Mouse (Mus musculus) cortical plate, adult 2 months (tissue): ENCODE data around the gene Nfyc.

Experiments
- CTCF ChIP-seq: fragments of 200-500 bp; IDR thresholded peaks from 2 replicates; pipeline ENCODE4 v1.5.1; 2011; ENCODE audit warnings: mild to moderate bottlenecking, control low read depth, low read length; ENCODE audit not compliant: insufficient read depth; ENCODE audit errors: extremely low read depth
- POLR2A ChIP-seq: fragments of 200-500 bp; IDR thresholded peaks from 2 replicates; pipeline ENCODE4 v1.6.1; 2011; ENCODE audit warnings: mild to moderate bottlenecking, low read length, control low read depth; ENCODE audit not compliant: insufficient read depth; ENCODE audit errors: extremely low read depth

DNA sequence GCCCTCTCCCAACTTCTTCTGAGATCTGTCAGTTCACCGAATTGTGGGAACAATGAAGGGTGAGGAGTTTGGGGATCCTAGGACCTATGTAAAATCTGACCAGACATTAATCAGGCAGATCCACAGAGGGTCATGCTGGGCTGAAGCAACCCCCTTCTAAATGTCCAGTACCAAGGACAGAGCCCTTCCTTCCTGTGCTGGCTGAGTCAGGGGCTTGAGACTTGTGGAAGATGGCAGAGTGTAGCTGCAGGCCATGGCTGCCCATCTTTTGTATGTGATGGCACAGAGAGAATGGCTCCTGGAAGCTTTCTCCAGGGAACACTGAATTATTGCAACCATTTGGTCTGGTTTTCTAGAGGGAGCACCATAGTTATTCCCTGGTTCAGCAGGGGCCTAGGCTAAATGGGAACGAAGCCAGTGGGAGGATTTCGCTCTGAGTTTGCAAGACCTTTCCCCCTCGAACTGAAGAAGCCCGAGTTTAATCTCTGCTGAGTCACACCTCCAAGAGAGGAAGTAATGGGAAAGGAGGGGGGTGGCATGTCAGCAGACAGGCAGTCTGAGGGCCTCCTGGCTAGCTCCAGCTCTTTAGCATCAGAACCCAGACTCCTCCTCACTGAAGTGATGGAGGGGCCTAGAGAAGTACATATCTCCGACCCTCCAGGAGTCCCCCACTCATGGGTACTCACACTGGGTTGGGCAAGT is 49.5 kb upstream of the Nfyc start:
- no peak for TF ChIP-seq CTCF
- no peak for TF ChIP-seq POLR2A
